Mouse (Mus musculus): ENCODE data around the gene Bcam. TPM values are rescaled to one million over a fixed set of nuclear protein-coding genes. Genes with fewer than 3 reads are reported as not detected.
A peak's percentile ranks its signal among the peaks of the same experiment; 100 is the strongest.

Bcam gene
- total and polyA plus RNA-seq, 3 experiments = 3.0 to 10.9 (median 4.8) TPM

DNA sequence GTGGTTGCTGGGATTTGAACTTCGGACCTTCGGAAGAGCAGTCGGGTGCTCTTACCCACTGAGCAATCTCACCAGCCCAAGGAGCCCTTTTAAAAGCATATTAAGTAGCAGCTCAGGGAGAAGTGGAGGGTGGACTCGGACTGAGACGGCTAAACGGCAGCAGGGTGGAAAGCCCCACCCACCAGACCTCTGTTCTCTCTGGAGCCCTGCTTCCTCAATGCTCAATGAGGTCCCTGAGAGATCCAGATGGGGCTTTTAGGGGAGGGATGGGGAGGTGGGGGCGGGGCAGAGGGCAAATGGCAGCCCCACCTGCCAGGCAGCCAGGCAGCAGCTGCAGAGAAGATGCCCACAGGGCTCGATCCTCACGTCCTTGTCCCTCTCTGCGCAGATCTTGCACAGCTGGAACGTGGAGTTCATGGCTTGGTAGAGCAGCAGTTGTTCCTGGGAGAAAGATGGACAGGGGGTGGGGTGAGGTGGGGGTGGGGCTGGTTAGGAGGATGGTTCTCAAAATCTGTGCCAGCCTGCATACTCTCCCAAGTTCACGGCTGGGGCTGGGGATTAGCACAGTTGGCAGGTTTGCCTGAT lies 15.2 kb upstream of the Bcam start:
- dilution Hi-C loops (cut with MboI; ENCODE audit: extremely low pct_ligation_motif_present, extremely low pct_unique_long_range_greater_than_20kb, low sequenced_read_pairs) (no loop called here), in situ Hi-C loops (cut with MboI; ENCODE audit: low pct_ligation_motif_present, low pct_unique_long_range_greater_than_20kb, low sequenced_read_pairs) (loop anchor here (5.0 kb wide), 1 partner anchor 34 kb away; the partner anchor contains the start of gene Nectin2)
- no peaks in the 10 kb centered on the region for H3K27me3 ChIP-seq (replicated peaks)

GRCm38 (mm10) chr7:19784764-19785535 lies 14.1 kb upstream of the Bcam start:
- Histone ChIP-seq H3K27ac (ENCODE audit: insufficient read depth, low read depth) (no peak overlapping the region), H3K36me3 (replicated peaks in 1 of 2; ENCODE audit: control insufficient read depth in 1 of 2, insufficient read depth in 1 of 2, low read length in 1 of 2) (peaks cover 2 to 30% of the 10 kb centered on the region in 2 experiments), H3K4me1 (ENCODE audit: control insufficient read depth in 1 of 2, insufficient read depth in 2 of 2) (peaks cover 0 to 31% of the 10 kb centered on the region in 2 experiments; a peak in 2 of 4 replicates), H3K4me2 (ENCODE audit: insufficient read depth, low read depth, poor library complexity, severe bottlenecking) (no peak overlapping the region), H3K79me2 (replicated peaks; ENCODE audit: control insufficient read depth, extremely low read depth, insufficient read depth, poor library complexity, severe bottlenecking) (no peaks in the 10 kb centered on the region), H3K27me3 (replicated peaks) (no peaks in the 10 kb centered on the region), H3K9me3 (replicated peaks; ENCODE audit: low read length) (peaks cover 11% of the 10 kb centered on the region), H3K4me3 (replicated peaks in 1 of 3; ENCODE audit: low read depth in 2 of 3, low read length in 2 of 3, poor library complexity in 1 of 3) (no peak overlapping the region), H3K9ac (ENCODE audit: insufficient read depth, low read depth) (no peak overlapping the region)
- dilution Hi-C loops (cut with MboI; ENCODE audit: extremely low pct_ligation_motif_present, extremely low pct_unique_long_range_greater_than_20kb, low sequenced_read_pairs) (no loop called here), in situ Hi-C loops (cut with MboI; ENCODE audit: low pct_ligation_motif_present, low pct_unique_long_range_greater_than_20kb, low sequenced_read_pairs) (loop anchor here (5.0 kb wide), 1 partner anchor 33 kb away; the partner anchor contains the start of gene Nectin2)
- TF ChIP-seq CTCF (conservative IDR thresholded peaks at IDR 0.05 in 1 of 2, IDR thresholded peaks at IDR 0.05 in 1 of 2; ENCODE audit: low read depth in 2 of 2, low read length in 2 of 2) = peak; percentile 39 to 65; a peak in 3 of 4 replicates
- no peak for TF ChIP-seq CHD1 (IDR thresholded peaks at IDR 0.05; ENCODE audit: low read depth, low read length)
- DNase-seq (ENCODE audit: extremely low read depth) = no peak

More for the DNA sequence above, 15.2 kb upstream of the Bcam start:
- Histone ChIP-seq H3K9me3 (replicated peaks; ENCODE audit: low read length) (peaks cover 9% of the 10 kb centered on the region), H3K36me3 (replicated peaks in 1 of 2; ENCODE audit: control insufficient read depth in 1 of 2, insufficient read depth in 1 of 2, low read length in 1 of 2) (peaks cover 0 to 22% of the 10 kb centered on the region in 2 experiments), H3K4me2 (ENCODE audit: insufficient read depth, low read depth, poor library complexity, severe bottlenecking) (no peak overlapping the region), H3K27ac (ENCODE audit: insufficient read depth, low read depth) (no peak overlapping the region), H3K4me1 (ENCODE audit: control insufficient read depth in 1 of 2, insufficient read depth in 2 of 2) (peaks cover 5 to 41% of the 10 kb centered on the region in 2 experiments), H3K9ac (ENCODE audit: insufficient read depth, low read depth) (no peak overlapping the region), H3K4me3 (replicated peaks in 1 of 3; ENCODE audit: low read depth in 2 of 3, low read length in 2 of 3, poor library complexity in 1 of 3) (no peak overlapping the region), H3K79me2 (replicated peaks; ENCODE audit: control insufficient read depth, extremely low read depth, insufficient read depth, poor library complexity, severe bottlenecking) (no peaks in the 10 kb centered on the region)
- peak; percentile 66 for DNase-seq (ENCODE audit: extremely low read depth)
- TF ChIP-seq KAT2A (IDR thresholded peaks at IDR 0.05; ENCODE audit: insufficient replicate concordance, low read length) (no peak), MXI1 (IDR thresholded peaks at IDR 0.05; ENCODE audit: low read depth, low read length) (no peak), SIN3A (IDR thresholded peaks at IDR 0.05; ENCODE audit: low read length) (no peak), MYC (IDR thresholded peaks at IDR 0.05; ENCODE audit: low read depth, low read length) (no peak), CHD2 (IDR thresholded peaks at IDR 0.05; ENCODE audit: low read length) (no peak), TBP (conservative IDR thresholded peaks at IDR 0.05; ENCODE audit: low read depth, low read length) (no peak), NELFE (IDR thresholded peaks at IDR 0.05; ENCODE audit: low read depth, low read length) (no peak), POLR2AphosphoS2 (IDR thresholded peaks at IDR 0.05; ENCODE audit: low read depth, low read length) (no peak), ETS1 (conservative IDR thresholded peaks at IDR 0.05; ENCODE audit: low read depth, low read length) (no peak)

DNA sequence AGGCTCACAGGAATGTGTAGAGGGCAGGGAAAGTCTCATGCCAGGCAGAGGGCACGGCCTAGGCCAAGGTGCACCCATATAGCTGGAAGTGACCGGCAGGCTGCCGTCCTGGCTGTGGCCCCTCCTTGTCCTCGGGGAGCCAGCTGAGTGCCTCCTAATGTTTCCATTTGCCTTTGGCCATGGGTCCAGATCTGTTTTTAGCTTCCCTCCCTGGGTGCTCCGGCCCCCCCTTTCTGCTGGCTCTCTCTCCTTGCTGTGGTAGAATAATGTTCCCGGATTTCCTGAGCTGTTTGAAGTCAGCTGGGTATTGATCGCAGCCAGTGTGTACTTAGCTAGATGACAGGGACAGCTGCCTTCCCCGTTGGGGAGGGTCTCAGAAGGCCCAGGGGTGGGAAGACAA lies 12.8 kb upstream of the Bcam start:
- Histone ChIP-seq H3K36me3 (replicated peaks in 1 of 2; ENCODE audit: control insufficient read depth in 1 of 2, insufficient read depth in 1 of 2, low read length in 1 of 2) (peaks cover 2 to 32% of the 10 kb centered on the region in 2 experiments), H3K27me3 (replicated peaks) (no peaks in the 10 kb centered on the region), H3K4me1 (ENCODE audit: control insufficient read depth in 1 of 2, insufficient read depth in 2 of 2) (peaks cover 0 to 20% of the 10 kb centered on the region in 2 experiments; a peak in 2 of 4 replicates), H3K27ac (ENCODE audit: insufficient read depth, low read depth) (no peak overlapping the region), H3K9me3 (replicated peaks; ENCODE audit: low read length) (peaks cover 14% of the 10 kb centered on the region), H3K9ac (ENCODE audit: insufficient read depth, low read depth) (no peak overlapping the region), H3K4me2 (ENCODE audit: insufficient read depth, low read depth, poor library complexity, severe bottlenecking) (no peak overlapping the region), H3K79me2 (replicated peaks; ENCODE audit: control insufficient read depth, extremely low read depth, insufficient read depth, poor library complexity, severe bottlenecking) (no peaks in the 10 kb centered on the region), H3K4me3 (replicated peaks in 1 of 3; ENCODE audit: low read depth in 2 of 3, low read length in 2 of 3, poor library complexity in 1 of 3) (no peak overlapping the region)
- dilution Hi-C loops (cut with MboI; ENCODE audit: extremely low pct_ligation_motif_present, extremely low pct_unique_long_range_greater_than_20kb, low sequenced_read_pairs) (no loop called here), in situ Hi-C loops (cut with MboI; ENCODE audit: low pct_ligation_motif_present, low pct_unique_long_range_greater_than_20kb, low sequenced_read_pairs) (no loop called here)
- no peak for DNase-seq (ENCODE audit: extremely low read depth)
- TF ChIP-seq MXI1 (IDR thresholded peaks at IDR 0.05; ENCODE audit: low read depth, low read length) (no peak), UBTF (IDR thresholded peaks at IDR 0.05; ENCODE audit: low read depth, low read length) (no peak), CTCF (conservative IDR thresholded peaks at IDR 0.05 in 1 of 2, IDR thresholded peaks at IDR 0.05 in 1 of 2; ENCODE audit: low read depth in 2 of 2, low read length in 2 of 2) (no peak), ETS1 (conservative IDR thresholded peaks at IDR 0.05; ENCODE audit: low read depth, low read length) (no peak), ZKSCAN1 (IDR thresholded peaks at IDR 0.05; ENCODE audit: borderline replicate concordance, low read depth, low read length) (no peak), PAX5 (IDR thresholded peaks at IDR 0.05; ENCODE audit: low read length) (no peak), TCF12 (IDR thresholded peaks at IDR 0.05; ENCODE audit: low read depth, low read length) (no peak), ZMIZ1 (IDR thresholded peaks at IDR 0.05; ENCODE audit: low read depth, low read length) (no peak), IRF4 (IDR thresholded peaks at IDR 0.05; ENCODE audit: low read depth, low read length) (no peak), CHD2 (IDR thresholded peaks at IDR 0.05; ENCODE audit: low read length) (no peak), USF1 (IDR thresholded peaks at IDR 0.05; ENCODE audit: low read depth, low read length) (no peak), SIN3A (IDR thresholded peaks at IDR 0.05; ENCODE audit: low read length) (no peak), ELF1 (IDR thresholded peaks at IDR 0.05; ENCODE audit: low read depth, low read length) (no peak)

Measured in CH12.LX (cell line).